Mouse (Mus musculus) thymus, postnatal 4 days (tissue): ENCODE measurements at regions not wholly inside any gene's neighbourhood (a gene's known extent, or its start where the extent isn't known, plus 50 kb on each side); places are given as distances from the start of the nearest gene placed in this dataset.
"Not testable (repeated sequence)": the region's sequence is repeated elsewhere in the genome, so short reads cannot be mapped to it uniquely, and the experiment has no call there.

ENCODE experiments used
- DNase-seq: peaks from one replicate; pipeline ENCODE4 v3.0.0; 2021

- not testable (repeated sequence) for DNase-seq
These were observed 419.0 kb upstream of the Tacstd2 start for GRCm38 (mm10) chr6:67954570-67954969.

GRCm38 (mm10) chr6:67931499-67931898, 395.9 kb upstream of the Tacstd2 start:
- not testable (repeated sequence) for DNase-seq

- no peak for DNase-seq
These were observed 386.9 kb upstream of the Tacstd2 start for GRCm38 (mm10) chr6:67922537-67922936.

- no peak for DNase-seq
These were observed 378.3 kb upstream of the Tacstd2 start for GRCm38 (mm10) chr6:67913903-67914302.

GRCm38 (mm10) chr6:67913309-67913708, 377.7 kb upstream of the Tacstd2 start:
- no peak for DNase-seq

- no peak for DNase-seq
These were observed 360.9 kb upstream of the Tacstd2 start for GRCm38 (mm10) chr6:67896495-67896894.

- DNase-seq, result no peak
These were observed 360.3 kb upstream of the Tacstd2 start for GRCm38 (mm10) chr6:67895858-67896257.

- no peak for DNase-seq
These were observed 352.0 kb upstream of the Tacstd2 start for GRCm38 (mm10) chr6:67887586-67887985.

- DNase-seq, result no peak
These were observed 349.3 kb upstream of the Tacstd2 start for GRCm38 (mm10) chr6:67884893-67885292.

- DNase-seq, result not testable (repeated sequence)
These were observed 345.9 kb upstream of the Tacstd2 start for GRCm38 (mm10) chr6:67881476-67881875.

- DNase-seq, result not testable (repeated sequence)
These were observed 322.3 kb upstream of the Tacstd2 start for GRCm38 (mm10) chr6:67857945-67858344.

GRCm38 (mm10) chr6:67839486-67839885, 303.9 kb upstream of the Tacstd2 start:
- DNase-seq, result not testable (repeated sequence)

- peak; percentile 22 for DNase-seq
These were observed 276.9 kb upstream of the Tacstd2 start for GRCm38 (mm10) chr6:67812478-67812877.

- no peak for DNase-seq
These were observed 255.8 kb upstream of the Tacstd2 start for GRCm38 (mm10) chr6:67791393-67791792.

- DNase-seq, result no peak
These were observed 255.1 kb upstream of the Tacstd2 start for GRCm38 (mm10) chr6:67790742-67791141.

- DNase-seq, result no peak
These were observed 251.6 kb upstream of the Tacstd2 start for GRCm38 (mm10) chr6:67787091-67787765.

- no peak for DNase-seq
These were observed 243.3 kb upstream of the Tacstd2 start for GRCm38 (mm10) chr6:67778883-67779282.

- DNase-seq, result not testable (repeated sequence)
These were observed 218.5 kb upstream of the Tacstd2 start for GRCm38 (mm10) chr6:67754102-67754501.

- no peak for DNase-seq
These were observed 190.0 kb upstream of the Tacstd2 start for GRCm38 (mm10) chr6:67725611-67726010.

- DNase-seq, result peak; percentile 46
These were observed 163.4 kb upstream of the Tacstd2 start for GRCm38 (mm10) chr6:67698952-67699351.

GRCm38 (mm10) chr6:67690997-67691396, 155.4 kb upstream of the Tacstd2 start:
- DNase-seq, result not testable (repeated sequence)

- not testable (repeated sequence) for DNase-seq
These were observed 147.5 kb upstream of the Tacstd2 start for GRCm38 (mm10) chr6:67683105-67683504.

GRCm38 (mm10) chr6:67681641-67682040, 146.0 kb upstream of the Tacstd2 start:
- DNase-seq, result not testable (repeated sequence)

- DNase-seq, result not testable (repeated sequence)
These were observed 143.5 kb upstream of the Tacstd2 start for GRCm38 (mm10) chr6:67679106-67679505.

- DNase-seq, result not testable (repeated sequence)
These were observed 139.1 kb upstream of the Tacstd2 start for GRCm38 (mm10) chr6:67674717-67675116.
